Mouse (Mus musculus): ENCODE measurements around the gene Gm42791. TPM values are rescaled to one million over a fixed set of nuclear protein-coding genes. Genes with fewer than 3 reads are reported as not detected.

Gene Gm42791
- polyA plus RNA-seq, 1 experiment = not detected

GRCm38 (mm10) chr5:148990891-148991311, 4.0 kb downstream of the Gm42791 start:
- TF ChIP-seq POLR2A (IDR thresholded peaks at IDR 0.05; ENCODE audit: low read depth, low read length) = no peak
- no peak for TF ChIP-seq CTCF (IDR thresholded peaks at IDR 0.05; ENCODE audit: extremely low read depth, insufficient read length, insufficient replicate concordance, low read depth, low read length)
- Histone ChIP-seq H3K4me1 (ENCODE audit: control insufficient read depth, insufficient read depth, insufficient read length, low read length) (peaks cover 3% of the 10 kb centered on the region; the same call in 1 of the 2 replicates), H3K27ac (ENCODE audit: insufficient read depth, low read depth, low read length) (no peak overlapping the region), H3K36me3 (ENCODE audit: control insufficient read depth, insufficient read depth, low read length) (no peaks in the 10 kb centered on the region), H3K4me3 (ENCODE audit: low read depth, low read length) (no peak overlapping the region), H3K27me3 (ENCODE audit: control insufficient read depth, insufficient read depth, low read length) (no peaks in the 10 kb centered on the region)
- 69% methylated on average over 12 of the region's 12 CpGs for WGBS

- WGBS = 95% methylated on average over 7 of the region's 7 CpGs
- Histone ChIP-seq H3K4me3 (ENCODE audit: low read depth, low read length) (no peak overlapping the region), H3K27me3 (ENCODE audit: control insufficient read depth, insufficient read depth, low read length) (no peaks in the 10 kb centered on the region), H3K27ac (ENCODE audit: insufficient read depth, low read depth, low read length) (no peak overlapping the region), H3K36me3 (ENCODE audit: control insufficient read depth, insufficient read depth, low read length) (no peaks in the 10 kb centered on the region), H3K4me1 (ENCODE audit: control insufficient read depth, insufficient read depth, insufficient read length, low read length) (peaks cover 3% of the 10 kb centered on the region; the same call in 1 of the 2 replicates)
- TF ChIP-seq CTCF (IDR thresholded peaks at IDR 0.05; ENCODE audit: extremely low read depth, insufficient read length, insufficient replicate concordance, low read depth, low read length) = peak; percentile 38; the same call in 1 of the 2 replicates
- no peak for TF ChIP-seq POLR2A (IDR thresholded peaks at IDR 0.05; ENCODE audit: low read depth, low read length)
These were observed 5.5 kb downstream of the Gm42791 start for GRCm38 (mm10) chr5:148989480-148989879.

- TF ChIP-seq CTCF (IDR thresholded peaks at IDR 0.05; ENCODE audit: extremely low read depth, insufficient read length, insufficient replicate concordance, low read depth, low read length) (no peak), POLR2A (IDR thresholded peaks at IDR 0.05; ENCODE audit: low read depth, low read length) (no peak)
- no peaks in the 10 kb centered on the region for H3K27me3 ChIP-seq (ENCODE audit: control insufficient read depth, insufficient read depth, low read length)
- WGBS = 57% methylated on average over 13 of the region's 13 CpGs
- H3K36me3 ChIP-seq (ENCODE audit: control insufficient read depth, insufficient read depth, low read length) = no peaks in the 10 kb centered on the region
- H3K4me1 ChIP-seq (ENCODE audit: control insufficient read depth, insufficient read depth, insufficient read length, low read length) = no peaks in the 10 kb centered on the region; the same call in 1 of the 2 replicates
- no peak overlapping the region for H3K4me3 ChIP-seq (ENCODE audit: low read depth, low read length)
- no peak overlapping the region for H3K27ac ChIP-seq (ENCODE audit: insufficient read depth, low read depth, low read length)
These were observed 10.0 kb downstream of the Gm42791 start for GRCm38 (mm10) chr5:148984961-148985360.

- 100% methylated on average over 1 of the region's 1 CpGs for WGBS
- H3K27ac ChIP-seq (ENCODE audit: insufficient read depth, low read depth, low read length) = no peak overlapping the region
- peaks cover 2% of the 10 kb centered on the region; the same call in 1 of the 2 replicates for H3K4me1 ChIP-seq (ENCODE audit: control insufficient read depth, insufficient read depth, insufficient read length, low read length)
- H3K36me3 ChIP-seq (ENCODE audit: control insufficient read depth, insufficient read depth, low read length) = no peaks in the 10 kb centered on the region
- H3K27me3 ChIP-seq (ENCODE audit: control insufficient read depth, insufficient read depth, low read length) = no peaks in the 10 kb centered on the region
- TF ChIP-seq CTCF (IDR thresholded peaks at IDR 0.05; ENCODE audit: extremely low read depth, insufficient read length, insufficient replicate concordance, low read depth, low read length) (no peak), POLR2A (IDR thresholded peaks at IDR 0.05; ENCODE audit: low read depth, low read length) (no peak)
- no peak overlapping the region for H3K4me3 ChIP-seq (ENCODE audit: low read depth, low read length)
These were observed 11.3 kb downstream of the Gm42791 start for GRCm38 (mm10) chr5:148983696-148984095.

- 78% methylated on average over 12 of the region's 12 CpGs for WGBS
- no peak overlapping the region for H3K4me3 ChIP-seq (ENCODE audit: low read depth, low read length)
- TF ChIP-seq CTCF (IDR thresholded peaks at IDR 0.05; ENCODE audit: extremely low read depth, insufficient read length, insufficient replicate concordance, low read depth, low read length) (no peak), POLR2A (IDR thresholded peaks at IDR 0.05; ENCODE audit: low read depth, low read length) (no peak)
- H3K27me3 ChIP-seq (ENCODE audit: control insufficient read depth, insufficient read depth, low read length) = no peaks in the 10 kb centered on the region
- peaks cover 2% of the 10 kb centered on the region; the same call in 1 of the 2 replicates for H3K4me1 ChIP-seq (ENCODE audit: control insufficient read depth, insufficient read depth, insufficient read length, low read length)
- H3K36me3 ChIP-seq (ENCODE audit: control insufficient read depth, insufficient read depth, low read length) = no peaks in the 10 kb centered on the region
- H3K27ac ChIP-seq (ENCODE audit: insufficient read depth, low read depth, low read length) = no peak overlapping the region
These were observed 11.8 kb downstream of the Gm42791 start for GRCm38 (mm10) chr5:148983108-148983664.

GRCm38 (mm10) chr5:148982396-148982795, 12.6 kb downstream of the Gm42791 start:
- Histone ChIP-seq H3K27ac (ENCODE audit: insufficient read depth, low read depth, low read length) (no peak overlapping the region), H3K27me3 (ENCODE audit: control insufficient read depth, insufficient read depth, low read length) (no peaks in the 10 kb centered on the region), H3K4me1 (ENCODE audit: control insufficient read depth, insufficient read depth, insufficient read length, low read length) (peaks cover 9% of the 10 kb centered on the region; the same call in 1 of the 2 replicates), H3K4me3 (ENCODE audit: low read depth, low read length) (no peak overlapping the region), H3K36me3 (ENCODE audit: control insufficient read depth, insufficient read depth, low read length) (no peaks in the 10 kb centered on the region)
- 79% methylated on average over 7 of the region's 7 CpGs for WGBS
- no peak for TF ChIP-seq CTCF (IDR thresholded peaks at IDR 0.05; ENCODE audit: extremely low read depth, insufficient read length, insufficient replicate concordance, low read depth, low read length)
- TF ChIP-seq POLR2A (IDR thresholded peaks at IDR 0.05; ENCODE audit: low read depth, low read length) = no peak

GRCm38 (mm10) chr5:148980607-148981006, 14.3 kb downstream of the Gm42791 start:
- Histone ChIP-seq H3K4me3 (ENCODE audit: low read depth, low read length) (no peak overlapping the region), H3K27ac (ENCODE audit: insufficient read depth, low read depth, low read length) (no peak overlapping the region), H3K36me3 (ENCODE audit: control insufficient read depth, insufficient read depth, low read length) (no peaks in the 10 kb centered on the region), H3K4me1 (ENCODE audit: control insufficient read depth, insufficient read depth, insufficient read length, low read length) (peaks cover 10% of the 10 kb centered on the region; the same call in 1 of the 2 replicates), H3K27me3 (ENCODE audit: control insufficient read depth, insufficient read depth, low read length) (no peaks in the 10 kb centered on the region)
- TF ChIP-seq POLR2A (IDR thresholded peaks at IDR 0.05; ENCODE audit: low read depth, low read length) = no peak
- TF ChIP-seq CTCF (IDR thresholded peaks at IDR 0.05; ENCODE audit: extremely low read depth, insufficient read length, insufficient replicate concordance, low read depth, low read length) = no peak
- WGBS = 52% methylated on average over 6 of the region's 6 CpGs
